Mouse (Mus musculus) limb, embryonic 12.5 days (tissue): ENCODE measurements around the gene Fam228b. TPM values are rescaled to one million over a fixed set of nuclear protein-coding genes. Genes with fewer than 3 reads are reported as not detected.
"Not testable (repeated sequence)": the region's sequence is repeated elsewhere in the genome, so short reads cannot be mapped to it uniquely, and the experiment has no call there.

Source experiments
- ATAC-seq: fragments of 200-750 bp; cut with Nextera tagmentation; 2 replicates; pipeline ENCODE4 v1.8.0; 2017; ENCODE audit warnings: low read depth, moderate TSS enrichment; ENCODE audit not compliant: insufficient number of reproducible peaks, insufficient read depth, low FRiP score, low TSS enrichment
- H3K27ac ChIP-seq: fragments of 300-500 bp; sonication (generic); 2 replicates; pipeline ENCODE4 v1.5.1; 2016; ENCODE audit warnings: mild to moderate bottlenecking, moderate library complexity
- H3K27me3 ChIP-seq: fragments of 300-500 bp; sonication (generic); 2 replicates; pipeline ENCODE4 v1.6.1; 2016; ENCODE audit warnings: mild to moderate bottlenecking, moderate library complexity
- H3K36me3 ChIP-seq: fragments of 300-500 bp; sonication (generic); 2 replicates; pipeline ENCODE4 v1.6.1; 2016; ENCODE audit warnings: mild to moderate bottlenecking, moderate library complexity
- H3K4me1 ChIP-seq: fragments of 300-500 bp; sonication (generic); replicated peaks from 2 replicates; pipeline ENCODE4 v1.6.1; 2016
- H3K4me2 ChIP-seq: fragments of 300-500 bp; sonication (generic); 2 replicates; pipeline ENCODE4 v1.6.1; 2016; ENCODE audit warnings: mild to moderate bottlenecking, moderate library complexity
- H3K4me3 ChIP-seq: fragments of 300-500 bp; sonication (generic); replicated peaks from 2 replicates; pipeline ENCODE4 v1.5.1; 2016; ENCODE audit warnings: mild to moderate bottlenecking
- H3K9ac ChIP-seq: fragments of 300-500 bp; sonication (generic); replicated peaks from 2 replicates; pipeline ENCODE4 v1.6.1; 2016; ENCODE audit warnings: mild to moderate bottlenecking, moderate library complexity
- H3K9me3 ChIP-seq: fragments of 300-500 bp; sonication (generic); 2 replicates; pipeline ENCODE4 v1.6.1; 2016; ENCODE audit warnings: mild to moderate bottlenecking, moderate library complexity
- WGBS: fragments of 180-500 bp; shearing (Covaris S2); methylation state at CpG from one replicate; pipeline ENCODE4 v1.1.7; 2016; 5-methylcytosine and 5-hydroxymethylcytosine counted together
- polyA plus RNA-seq: library from polyadenylated mRNA; unstranded; fragments of >200 nt; fragmentation: Nextera tagmentation; extraction: Ambion mirVana; gene quantifications from 2 replicates; pipeline ENCODE4 v1.2.1, GENCODE M21; 2016

Fam228b gene
- polyA plus RNA-seq, 1 experiment from 2014 or later: 2.9 TPM

DNA sequence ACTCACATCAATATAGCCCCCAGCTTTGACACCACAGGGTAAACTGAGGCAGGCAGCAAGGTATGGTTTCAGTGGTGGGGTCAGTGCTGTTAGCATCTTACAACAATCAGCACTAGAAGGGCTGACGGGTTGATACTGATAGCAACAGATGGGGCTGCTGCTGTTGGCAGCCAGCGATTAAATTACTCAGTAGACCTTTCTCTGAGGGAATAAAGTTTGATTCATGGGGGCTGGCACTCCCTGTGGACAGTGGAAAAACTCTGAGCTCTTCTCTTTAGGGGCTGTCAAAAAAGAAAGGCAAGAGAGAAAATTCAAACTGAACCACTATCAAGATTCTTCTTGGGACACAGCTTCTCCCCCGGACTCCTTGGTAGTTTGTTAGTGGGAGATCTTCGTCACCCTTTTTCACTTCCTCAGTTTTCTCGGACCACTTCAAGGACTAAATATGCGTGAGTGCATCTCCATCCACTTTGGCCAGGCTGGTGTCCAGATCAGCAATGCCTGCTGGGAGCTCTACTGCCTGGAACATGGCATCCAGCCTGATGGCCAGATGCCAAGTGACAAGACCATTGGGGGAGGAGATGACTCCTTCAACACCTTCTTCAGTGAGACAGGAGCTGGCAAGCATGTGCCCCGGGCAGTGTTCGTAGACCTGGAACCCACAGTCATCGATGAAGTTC, 12.8 kb upstream of the Fam228b start:
- not testable (repeated sequence) for H3K4me1 ChIP-seq, H3K9ac ChIP-seq, H3K9me3 ChIP-seq, H3K4me3 ChIP-seq, H3K27me3 ChIP-seq, H3K27ac ChIP-seq, H3K36me3 ChIP-seq, H3K4me2 ChIP-seq, ATAC-seq
- WGBS: 89% methylated on average over 9 of the region's 9 CpGs

DNA sequence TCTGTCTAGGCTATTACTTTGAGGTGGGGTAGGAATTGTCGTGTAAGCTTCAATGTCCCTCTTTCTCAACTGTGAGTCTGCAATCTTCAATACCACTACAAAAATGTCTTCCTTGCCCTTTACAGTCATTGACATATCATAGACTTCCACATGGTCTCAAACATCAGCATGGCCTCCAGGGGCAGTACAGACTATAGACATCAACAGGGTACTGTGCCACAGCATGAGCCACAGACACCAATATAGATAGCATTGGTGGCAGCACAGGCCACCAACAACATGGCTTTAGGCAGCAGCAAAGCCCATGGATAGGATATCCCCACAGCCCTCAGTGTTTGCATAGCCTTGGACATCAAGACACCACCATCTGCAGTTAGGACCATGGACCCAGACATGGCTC, 12.2 kb upstream of the Fam228b start:
- H3K9ac ChIP-seq: no peak overlapping the region
- 98% methylated on average over 1 of the region's 1 CpGs for WGBS
- no peak for ATAC-seq
- H3K36me3 ChIP-seq: no peaks in the 10 kb centered on the region
- no peak overlapping the region for H3K27ac ChIP-seq
- no peaks in the 10 kb centered on the region for H3K9me3 ChIP-seq
- H3K4me2 ChIP-seq: no peak overlapping the region
- H3K4me3 ChIP-seq: no peak overlapping the region
- no peaks in the 10 kb centered on the region for H3K27me3 ChIP-seq
- no peaks in the 10 kb centered on the region for H3K4me1 ChIP-seq

DNA sequence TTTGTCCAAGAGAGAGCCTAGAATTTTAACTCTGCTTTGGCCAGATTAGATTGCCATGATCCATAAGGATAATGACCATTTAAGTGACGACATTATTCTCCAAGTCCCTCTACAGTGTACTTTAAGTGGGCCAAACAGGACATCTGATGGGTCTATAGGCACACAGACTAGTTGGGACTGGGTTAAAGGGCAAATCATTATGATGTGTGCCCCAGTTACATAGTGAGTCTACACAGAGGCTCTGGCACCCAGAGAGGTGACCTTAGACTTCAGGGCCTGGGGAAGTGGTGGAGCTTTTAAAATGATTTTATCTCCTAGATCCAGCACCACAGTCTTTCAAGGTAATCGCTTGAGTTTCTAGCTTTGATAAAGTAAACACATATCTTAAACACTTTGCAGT, 11.2 kb upstream of the Fam228b start:
- Histone ChIP-seq H3K27ac (no peak overlapping the region), H3K27me3 (no peaks in the 10 kb centered on the region), H3K9ac (no peak overlapping the region), H3K4me1 (no peaks in the 10 kb centered on the region), H3K9me3 (no peaks in the 10 kb centered on the region), H3K4me3 (no peak overlapping the region), H3K36me3 (no peaks in the 10 kb centered on the region), H3K4me2 (no peak overlapping the region)
- 69% methylated on average over 2 of the region's 2 CpGs for WGBS
- no peak for ATAC-seq

DNA sequence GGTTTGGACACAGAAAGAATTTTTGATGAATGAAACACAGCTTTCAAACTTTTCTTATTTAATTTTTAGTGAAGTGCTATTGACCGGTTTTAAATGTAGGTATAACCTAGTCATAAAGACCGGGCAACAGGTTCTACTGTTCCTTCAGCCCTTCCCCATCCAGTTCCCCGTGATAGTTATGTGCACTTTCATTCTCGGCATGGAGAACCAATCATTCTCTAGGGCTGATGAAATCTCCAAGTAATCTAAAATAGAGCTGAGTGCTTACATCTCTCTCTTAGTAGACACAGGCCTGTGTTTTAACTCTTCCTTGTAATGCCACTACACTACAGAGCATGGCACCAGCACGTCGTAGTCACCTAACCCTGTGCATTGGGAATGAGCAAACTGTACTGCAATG, 8.7 kb upstream of the Fam228b start:
- no peaks in the 10 kb centered on the region for H3K4me1 ChIP-seq
- H3K4me3 ChIP-seq: no peak overlapping the region
- H3K27ac ChIP-seq: no peak overlapping the region
- H3K4me2 ChIP-seq: no peak overlapping the region
- H3K27me3 ChIP-seq: no peaks in the 10 kb centered on the region
- H3K36me3 ChIP-seq: no peaks in the 10 kb centered on the region
- WGBS: 86% methylated on average over 6 of the region's 6 CpGs
- no peak for ATAC-seq
- H3K9me3 ChIP-seq: no peaks in the 10 kb centered on the region
- H3K9ac ChIP-seq: no peak overlapping the region

DNA sequence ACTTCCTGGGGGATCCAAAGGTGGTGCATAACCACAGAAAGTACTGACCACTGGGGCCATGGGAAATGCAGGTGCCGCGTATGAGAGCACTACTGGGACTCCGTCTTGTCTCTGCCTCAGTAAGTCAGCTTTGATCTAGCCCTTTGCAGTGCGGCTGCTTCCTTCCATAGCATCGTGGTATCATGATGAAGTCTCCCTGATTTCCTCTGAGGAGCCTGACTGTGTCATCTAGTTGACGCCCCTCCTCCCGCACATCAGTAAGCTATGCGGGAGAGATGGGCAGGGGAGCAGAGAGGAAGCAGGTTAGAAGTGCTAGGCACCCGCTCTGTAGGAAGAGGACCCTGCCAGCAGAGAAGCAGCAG, 6.5 kb upstream of the Fam228b start:
- Histone ChIP-seq H3K36me3 (no peaks in the 10 kb centered on the region), H3K4me2 (no peak overlapping the region), H3K9ac (no peak overlapping the region), H3K9me3 (no peaks in the 10 kb centered on the region), H3K4me3 (no peak overlapping the region), H3K27ac (no peak overlapping the region), H3K27me3 (no peaks in the 10 kb centered on the region), H3K4me1 (no peaks in the 10 kb centered on the region)
- ATAC-seq: no peak
- WGBS: 76% methylated on average over 9 of the region's 9 CpGs

- no peak for ATAC-seq
- Histone ChIP-seq H3K9ac (no peak overlapping the region), H3K9me3 (no peaks in the 10 kb centered on the region), H3K4me2 (no peak overlapping the region), H3K27ac (no peak overlapping the region), H3K36me3 (no peaks in the 10 kb centered on the region), H3K27me3 (no peaks in the 10 kb centered on the region), H3K4me1 (no peaks in the 10 kb centered on the region), H3K4me3 (no peak overlapping the region)
- 92% methylated on average over 8 of the region's 8 CpGs for WGBS
Measured at GRCm38 (mm10) chr12:4774895-4775587, 6.0 kb upstream of the Fam228b start.

DNA sequence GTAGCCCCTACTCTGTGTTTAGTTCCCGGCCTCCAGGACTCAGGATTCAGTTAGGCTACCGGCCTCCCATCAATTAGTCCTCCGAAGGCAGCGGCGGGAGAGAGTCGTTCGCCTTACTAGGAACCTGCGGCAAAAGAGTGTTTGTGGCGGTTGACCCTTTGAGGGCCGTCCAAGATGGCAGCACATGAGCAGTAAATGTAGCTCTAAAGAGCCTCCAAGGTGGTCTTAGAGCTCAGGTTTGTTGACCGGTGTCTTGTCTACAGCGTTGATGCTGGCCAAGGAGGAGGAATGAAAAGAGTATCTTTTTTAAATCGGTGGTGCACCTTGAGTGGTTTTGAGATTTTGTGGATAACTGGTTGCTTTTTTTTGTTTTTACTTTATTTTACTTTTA, 261 bp upstream of the Fam228b start:
- H3K4me1 ChIP-seq: no peaks in the 10 kb centered on the region
- H3K27me3 ChIP-seq: no peaks in the 10 kb centered on the region
- H3K27ac ChIP-seq: peak overlapping the region; percentile 89
- H3K9me3 ChIP-seq: no peaks in the 10 kb centered on the region
- H3K4me3 ChIP-seq: peak overlapping the region; percentile 63
- peak overlapping the region; percentile 64 for H3K4me2 ChIP-seq
- ATAC-seq: 0 out of 2 replicates have a peak, but pooled peaks have one; percentile 13
- WGBS: 23% methylated on average over 13 of the region's 13 CpGs
- H3K9ac ChIP-seq: peak overlapping the region; percentile 77
- H3K36me3 ChIP-seq: no peaks in the 10 kb centered on the region

DNA sequence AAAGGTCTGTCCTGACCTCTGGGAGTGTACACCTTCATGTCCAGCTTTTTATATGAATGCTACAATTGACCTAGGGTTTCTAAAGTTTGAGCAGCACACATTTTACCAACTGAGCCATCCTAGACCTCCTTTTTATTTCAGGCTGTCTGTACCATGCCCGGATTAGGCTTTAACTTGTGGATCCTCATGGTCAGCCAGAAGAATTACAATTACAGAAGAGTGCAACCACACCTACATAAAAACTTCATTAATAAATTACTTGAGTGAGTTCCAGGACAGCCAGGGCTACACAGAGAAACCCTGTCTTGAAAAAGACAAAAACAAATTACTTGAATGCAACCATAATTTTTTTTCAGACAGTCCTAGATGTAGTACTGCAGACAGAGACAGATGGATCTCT, 12.0 kb downstream of the Fam228b start:
- H3K4me3 ChIP-seq: no peak overlapping the region
- H3K27ac ChIP-seq: no peak overlapping the region
- H3K36me3 ChIP-seq: no peaks in the 10 kb centered on the region
- H3K4me1 ChIP-seq: no peaks in the 10 kb centered on the region
- no peak overlapping the region for H3K4me2 ChIP-seq
- 79% methylated on average over 1 of the region's 1 CpGs for WGBS
- no peak overlapping the region for H3K9ac ChIP-seq
- no peaks in the 10 kb centered on the region for H3K9me3 ChIP-seq
- no peaks in the 10 kb centered on the region for H3K27me3 ChIP-seq
- no peak for ATAC-seq

DNA sequence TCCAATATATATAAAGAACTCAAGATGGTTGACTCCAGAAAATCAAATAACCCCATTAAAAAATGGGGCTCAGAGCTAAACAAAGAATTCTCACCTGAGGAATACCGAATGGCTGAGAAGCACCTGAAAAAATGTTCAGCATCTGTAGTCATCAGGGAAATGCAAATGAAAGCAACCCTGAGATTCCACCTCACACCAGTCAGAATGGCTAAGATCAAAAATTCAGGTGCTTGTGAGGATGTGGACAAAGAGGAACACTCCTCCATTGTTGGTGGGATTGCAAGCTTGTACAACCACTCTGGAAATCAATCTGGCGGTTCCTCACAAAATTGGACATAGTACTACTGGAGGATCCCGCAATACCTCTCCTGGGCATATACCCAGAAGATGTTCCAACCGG, 14.6 kb downstream of the Fam228b start:
- H3K4me3 ChIP-seq, H3K9ac ChIP-seq, H3K4me2 ChIP-seq, H3K36me3 ChIP-seq, H3K9me3 ChIP-seq, H3K27me3 ChIP-seq, H3K27ac ChIP-seq, ATAC-seq, H3K4me1 ChIP-seq: not testable (repeated sequence)
- WGBS: 89% methylated on average over 4 of the region's 4 CpGs

DNA sequence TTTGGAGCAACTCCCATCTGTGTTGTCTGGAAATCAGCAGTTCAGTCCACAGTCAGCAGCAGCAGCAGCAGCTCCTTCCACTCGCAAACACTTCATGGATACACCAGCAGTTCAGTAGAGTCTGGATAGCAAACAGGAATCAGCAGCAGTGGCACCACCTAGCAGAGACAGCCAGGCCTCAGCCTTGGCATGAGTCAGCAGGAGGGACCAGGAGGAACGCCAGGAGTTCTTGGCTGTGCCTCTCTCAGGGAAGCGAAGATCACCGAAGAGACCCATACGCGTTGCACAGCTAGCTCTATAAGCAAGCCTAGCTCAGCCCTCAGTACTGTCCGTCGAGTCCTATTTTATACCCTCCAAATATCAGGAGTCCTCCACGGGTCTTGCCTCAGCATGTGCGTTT, 24.6 kb downstream of the Fam228b start:
- Histone ChIP-seq H3K27ac (no peak overlapping the region), H3K4me3 (no peak overlapping the region), H3K9me3 (no peaks in the 10 kb centered on the region), H3K4me2 (no peak overlapping the region), H3K27me3 (no peaks in the 10 kb centered on the region), H3K9ac (no peak overlapping the region), H3K36me3 (no peaks in the 10 kb centered on the region), H3K4me1 (no peaks in the 10 kb centered on the region)
- WGBS: 92% methylated on average over 10 of the region's 10 CpGs
- no peak for ATAC-seq

- no peak overlapping the region for H3K27ac ChIP-seq
- no peak overlapping the region for H3K4me2 ChIP-seq
- H3K9me3 ChIP-seq: no peaks in the 10 kb centered on the region
- no peaks in the 10 kb centered on the region for H3K4me1 ChIP-seq
- no peak overlapping the region for H3K9ac ChIP-seq
- 85% methylated on average over 3 of the region's 3 CpGs for WGBS
- ATAC-seq: no peak
- no peaks in the 10 kb centered on the region for H3K36me3 ChIP-seq
- no peaks in the 10 kb centered on the region for H3K27me3 ChIP-seq
- H3K4me3 ChIP-seq: no peak overlapping the region
Measured at GRCm38 (mm10) chr12:4742183-4742582, 26.9 kb downstream of the Fam228b start.

DNA sequence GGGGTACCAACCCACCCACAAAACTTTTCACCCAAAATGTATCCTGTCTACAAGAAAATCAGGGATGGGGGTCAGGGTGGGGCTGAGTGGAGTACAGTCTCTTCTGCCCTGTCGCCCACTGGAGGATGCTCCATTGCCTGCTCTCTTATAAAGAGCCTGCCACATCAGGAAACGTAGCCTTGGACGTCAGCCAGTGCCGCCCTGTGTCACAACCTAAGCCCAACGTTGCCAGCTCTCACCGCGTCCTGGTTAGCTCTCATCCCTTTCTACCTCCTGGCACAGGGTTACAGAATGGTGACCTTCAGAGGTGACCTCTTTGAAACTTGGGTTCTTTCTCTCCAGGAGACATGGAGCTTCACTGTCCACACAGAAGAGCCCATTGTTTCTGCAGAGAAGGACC, 28.2 kb downstream of the Fam228b start:
- no peak overlapping the region for H3K4me3 ChIP-seq
- ATAC-seq: no peak
- WGBS: 90% methylated on average over 7 of the region's 7 CpGs
- no peak overlapping the region for H3K27ac ChIP-seq
- H3K4me2 ChIP-seq: no peak overlapping the region
- no peak overlapping the region for H3K9ac ChIP-seq
- H3K36me3 ChIP-seq: no peaks in the 10 kb centered on the region
- H3K4me1 ChIP-seq: no peaks in the 10 kb centered on the region
- no peaks in the 10 kb centered on the region for H3K9me3 ChIP-seq
- H3K27me3 ChIP-seq: no peaks in the 10 kb centered on the region
